Mouse (Mus musculus): ENCODE results near the gene 6720489N17Rik. TPM values are rescaled to one million over a fixed set of nuclear protein-coding genes. Genes with fewer than 3 reads are reported as not detected.
A peak's percentile ranks its signal among the peaks of the same experiment; 100 is the strongest.
"Not testable (repeated sequence)": the region's sequence is repeated elsewhere in the genome, so short reads cannot be mapped to it uniquely, and the experiment has no call there.

Gene 6720489N17Rik
- polyA plus RNA-seq (2011; ENCODE audit: insufficient read depth, insufficient read length, low replicate concordance, missing spikeins), result 2.6 and 4.9 TPM in 2 replicates

- not testable (repeated sequence) for H3K4me1 ChIP-seq (ENCODE audit: control insufficient read depth, insufficient read depth, low read length); H3K27ac ChIP-seq (ENCODE audit: control insufficient read depth, insufficient read depth, low read depth, low read length, poor library complexity)
- under 1% methylated on average over 15 of the region's 15 CpGs for WGBS
- peak within 1 kb of the TSS; percentile 78 for H3K4me3 ChIP-seq (replicated peaks; ENCODE audit: control insufficient read depth, low read depth, low read length)
These were observed at the start of gene 6720489N17Rik for GRCm38 (mm10) chr13:62623577-62624276. Gene 6720489N17Rik, minus strand, starts transcription at chr13:62624182.

- H3K4me1 ChIP-seq (ENCODE audit: control insufficient read depth, insufficient read depth, low read length), result no peaks in the 10 kb centered on the region
- peak overlapping the region; percentile 37 for H3K4me3 ChIP-seq (replicated peaks; ENCODE audit: control insufficient read depth, low read depth, low read length)
- H3K27ac ChIP-seq (ENCODE audit: control insufficient read depth, insufficient read depth, low read depth, low read length, poor library complexity), result no peak overlapping the region
- 13% methylated on average over 8 of the region's 8 CpGs for WGBS
- no peak for TF ChIP-seq POLR2A (IDR thresholded peaks at IDR 0.05; ENCODE audit: borderline replicate concordance, control insufficient read depth, low read depth, low read length)
- TF ChIP-seq CTCF (IDR thresholded peaks at IDR 0.05; ENCODE audit: control insufficient read depth, insufficient read depth, low read length), result no peak
These were observed 29.4 kb upstream of the 6720489N17Rik start for GRCm38 (mm10) chr13:62653369-62653743.

GRCm38 (mm10) chr13:62652681-62653368 lies 28.8 kb upstream of the 6720489N17Rik start:
- not testable (repeated sequence) for H3K4me1 ChIP-seq (ENCODE audit: control insufficient read depth, insufficient read depth, low read length); H3K27ac ChIP-seq (ENCODE audit: control insufficient read depth, insufficient read depth, low read depth, low read length, poor library complexity)
- H3K4me3 ChIP-seq (replicated peaks; ENCODE audit: control insufficient read depth, low read depth, low read length), result peak overlapping the region; percentile 95
- 1% methylated on average over 16 of the region's 16 CpGs for WGBS

DNA sequence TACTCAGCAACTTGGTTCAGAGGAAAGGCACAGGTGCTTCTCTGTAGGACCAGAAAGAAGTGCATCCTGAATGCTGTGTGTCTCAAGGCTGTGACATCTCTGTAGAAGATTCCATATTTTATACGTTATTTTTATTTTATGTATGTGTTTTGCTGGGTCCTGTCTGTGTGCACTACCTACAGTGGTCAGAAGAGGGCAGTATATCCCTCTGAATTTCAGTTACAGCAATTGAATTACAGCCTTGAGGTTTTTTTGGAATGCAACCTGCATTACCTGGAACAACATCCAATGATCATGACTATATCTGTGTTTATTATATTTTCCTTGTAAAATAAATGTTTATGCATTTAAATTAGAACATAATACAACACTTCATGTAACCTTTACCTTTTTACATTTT lies 3.1 kb upstream of the 6720489N17Rik start:
- not testable (repeated sequence) for H3K4me3 ChIP-seq (replicated peaks; ENCODE audit: control insufficient read depth, low read depth, low read length); H3K4me1 ChIP-seq (ENCODE audit: control insufficient read depth, insufficient read depth, low read length); H3K27ac ChIP-seq (ENCODE audit: control insufficient read depth, insufficient read depth, low read depth, low read length, poor library complexity)
- TF ChIP-seq CTCF (IDR thresholded peaks at IDR 0.05; ENCODE audit: control insufficient read depth, insufficient read depth, low read length), result peak; percentile 24; the same call in 1 of the 2 replicates
- WGBS, result 31% methylated on average over 1 of the region's 1 CpGs

DNA sequence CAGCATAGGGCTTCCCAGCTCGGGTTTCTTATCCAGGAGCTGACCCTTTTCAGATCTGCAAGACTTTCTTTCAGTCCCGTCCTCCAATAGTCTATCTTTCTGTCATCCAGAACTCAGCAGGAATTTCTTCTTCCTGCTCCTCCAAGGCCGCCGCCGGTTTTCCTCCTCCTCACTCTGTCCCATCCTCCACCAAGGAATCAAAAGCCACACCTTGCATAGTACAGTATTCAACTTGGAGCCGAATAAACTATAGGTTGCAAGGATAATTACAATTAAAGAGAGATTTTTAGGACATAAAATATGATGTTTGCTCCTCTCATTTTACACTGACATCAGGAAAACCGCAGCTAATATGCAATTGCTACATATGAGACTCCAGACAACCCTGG lies 289 bp upstream of the 6720489N17Rik start:
- H3K4me1 ChIP-seq (ENCODE audit: control insufficient read depth, insufficient read depth, low read length); H3K27ac ChIP-seq (ENCODE audit: control insufficient read depth, insufficient read depth, low read depth, low read length, poor library complexity): not testable (repeated sequence)
- WGBS, result 5% methylated on average over 7 of the region's 7 CpGs
- H3K4me3 ChIP-seq (replicated peaks; ENCODE audit: control insufficient read depth, low read depth, low read length), result peak overlapping the region; percentile 78

DNA sequence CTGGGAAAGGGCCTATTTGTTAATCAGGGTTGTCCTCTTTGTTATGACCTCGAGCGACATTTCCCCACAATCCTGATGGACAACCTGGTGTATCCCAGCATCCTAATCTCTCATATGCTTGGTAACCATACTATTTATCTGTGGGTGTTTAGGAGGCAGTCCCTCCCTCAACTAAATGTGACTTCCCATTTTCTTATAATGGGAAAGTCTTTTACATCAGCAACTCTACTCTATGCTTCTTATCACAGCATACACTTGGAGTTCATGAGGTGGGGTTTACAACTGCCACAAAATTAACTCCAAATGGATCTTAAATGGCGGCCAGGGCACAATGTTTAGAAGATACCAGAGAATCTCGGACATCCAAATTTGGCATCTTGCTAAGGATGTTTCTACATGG lies 6.5 kb downstream of the 6720489N17Rik start:
- 87% methylated on average over 4 of the region's 4 CpGs for WGBS
- not testable (repeated sequence) for H3K4me1 ChIP-seq (ENCODE audit: control insufficient read depth, insufficient read depth, low read length); H3K27ac ChIP-seq (ENCODE audit: control insufficient read depth, insufficient read depth, low read depth, low read length, poor library complexity); H3K4me3 ChIP-seq (replicated peaks; ENCODE audit: control insufficient read depth, low read depth, low read length)

DNA sequence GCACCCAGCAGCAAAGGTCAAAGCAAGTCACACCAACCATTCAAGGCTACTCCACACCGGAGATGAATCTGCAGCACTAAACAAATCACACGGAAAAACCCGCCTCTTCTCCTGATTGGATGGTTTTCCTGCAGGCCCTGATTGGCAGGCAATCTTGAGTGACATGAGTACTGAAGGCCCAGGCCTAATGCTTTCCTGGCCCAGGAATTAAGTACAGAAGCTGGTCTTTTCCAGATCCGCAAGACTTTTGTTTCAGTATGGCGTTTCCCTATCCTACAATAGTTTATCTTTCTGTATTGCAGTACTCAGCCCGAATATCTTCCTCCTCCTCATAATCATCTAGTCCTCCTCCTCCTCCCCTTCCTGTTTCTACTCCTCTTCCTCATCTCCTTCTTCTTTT lies 52.9 kb downstream of the 6720489N17Rik start, which contains the start of gene Zfp934:
TSS of gene Zfp934 (minus strand) at position 101 of the 400 bp plus-strand sequence.
- H3K27ac ChIP-seq (ENCODE audit: control insufficient read depth, insufficient read depth, low read depth, low read length, poor library complexity); H3K4me1 ChIP-seq (ENCODE audit: control insufficient read depth, insufficient read depth, low read length); H3K4me3 ChIP-seq (replicated peaks; ENCODE audit: control insufficient read depth, low read depth, low read length): not testable (repeated sequence)
- WGBS, result 84% methylated on average over 4 of the region's 6 CpGs

DNA sequence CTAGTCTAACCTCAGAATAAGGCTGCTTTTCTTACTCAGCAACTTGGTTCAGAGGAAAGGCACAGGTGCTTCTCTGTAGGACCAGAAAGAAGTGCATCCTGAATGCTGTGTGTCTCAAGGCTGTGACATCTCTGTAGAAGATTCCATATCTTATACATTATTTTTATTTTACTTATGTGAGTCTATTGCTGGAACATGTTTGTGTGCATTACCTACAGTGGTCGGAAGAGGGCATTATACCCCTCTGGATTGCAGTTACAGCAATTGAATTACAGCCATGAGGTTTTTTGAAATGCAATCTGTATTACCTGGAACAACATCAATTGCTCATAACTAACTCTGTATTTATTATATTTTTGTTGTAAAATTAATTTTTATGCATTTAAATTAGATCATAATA lies 62.3 kb downstream of the 6720489N17Rik start:
- H3K4me1 ChIP-seq (ENCODE audit: control insufficient read depth, insufficient read depth, low read length); H3K4me3 ChIP-seq (replicated peaks; ENCODE audit: control insufficient read depth, low read depth, low read length); H3K27ac ChIP-seq (ENCODE audit: control insufficient read depth, insufficient read depth, low read depth, low read length, poor library complexity): not testable (repeated sequence)
- WGBS, result 0% methylated on average over 1 of the region's 1 CpGs

DNA sequence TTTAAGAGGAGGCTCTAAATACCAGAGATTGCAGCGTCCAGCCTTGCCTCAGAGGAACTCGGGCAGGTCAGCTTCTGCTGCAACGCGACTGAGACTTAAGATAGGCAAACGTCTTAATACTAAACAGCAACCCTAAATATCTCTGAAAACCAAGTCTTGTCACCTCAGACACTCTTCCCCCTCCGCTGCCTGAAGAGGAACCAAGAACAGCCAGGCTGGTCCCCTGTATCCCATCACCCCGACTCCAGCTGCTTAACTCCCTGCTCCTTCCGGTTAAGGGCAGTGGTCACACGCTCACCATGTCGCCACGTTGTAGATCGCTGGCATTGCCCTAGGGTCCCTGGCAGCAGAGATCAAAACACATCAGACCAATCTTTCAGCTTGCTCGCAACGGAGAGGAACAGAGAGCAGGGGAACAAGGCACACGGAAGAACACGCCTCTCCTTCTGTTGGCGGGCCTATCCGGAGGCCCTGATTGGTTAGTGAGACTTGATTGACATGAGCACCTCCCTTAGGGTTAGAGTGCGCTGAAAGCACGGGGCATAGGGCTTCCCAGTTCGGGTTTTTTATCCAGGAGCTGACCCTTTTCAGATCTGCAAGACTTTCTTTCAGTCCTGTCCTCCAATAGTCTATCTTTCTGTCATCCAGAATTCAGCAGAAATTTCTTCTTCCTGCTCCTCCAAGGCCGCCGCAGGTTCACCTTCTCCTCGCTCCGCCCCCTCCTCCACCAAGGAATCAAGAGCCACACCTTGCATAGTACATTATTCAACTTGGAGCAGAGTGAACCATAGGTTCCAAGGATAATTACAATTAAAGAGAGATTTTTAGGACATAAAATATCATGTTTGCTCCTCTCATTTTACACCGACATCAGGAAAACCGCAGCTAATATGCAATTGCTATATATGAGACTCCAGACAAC lies 65.5 kb downstream of the 6720489N17Rik start, which contains the start of gene Zfp935:
TSS of gene Zfp935 (minus strand) at position 323 of the 922 bp plus-strand sequence.
- H3K4me1 ChIP-seq (ENCODE audit: control insufficient read depth, insufficient read depth, low read length); H3K27ac ChIP-seq (ENCODE audit: control insufficient read depth, insufficient read depth, low read depth, low read length, poor library complexity): not testable (repeated sequence)
- WGBS, result 4% methylated on average over 27 of the region's 27 CpGs
- H3K4me3 ChIP-seq (replicated peaks; ENCODE audit: control insufficient read depth, low read depth, low read length), result peak within 1 kb of the TSS; percentile 22

Other genes with a start within 250 kb of the 6720489N17Rik start
- gene Gm3604, start 241.0 kb downstream of the 6720489N17Rik start, polyA plus RNA-seq (2011; ENCODE audit: insufficient read depth, insufficient read length, low replicate concordance, missing spikeins), result 1.7 and 2.7 TPM in 2 replicates
- gene Gm49359, start 157.3 kb downstream of the 6720489N17Rik start, polyA plus RNA-seq (2011; ENCODE audit: insufficient read depth, insufficient read length, low replicate concordance, missing spikeins), result 0.97 and 4.9 TPM in 2 replicates
- gene Zfp935, start 65.7 kb downstream of the 6720489N17Rik start, polyA plus RNA-seq (2011; ENCODE audit: insufficient read depth, insufficient read length, low replicate concordance, missing spikeins), result not detected in 2 replicates
- gene Zfp934, start 53.0 kb downstream of the 6720489N17Rik start, polyA plus RNA-seq (2011; ENCODE audit: insufficient read depth, insufficient read length, low replicate concordance, missing spikeins), result 8.7 and 13.3 TPM in 2 replicates
- 2.5 and 9.4 TPM in 2 replicates for gene Platr25, start 136.5 kb upstream of the 6720489N17Rik start, polyA plus RNA-seq (2011; ENCODE audit: insufficient read depth, insufficient read length, low replicate concordance, missing spikeins)
- gene Gm5141, start 161.6 kb upstream of the 6720489N17Rik start, polyA plus RNA-seq (2011; ENCODE audit: insufficient read depth, insufficient read length, low replicate concordance, missing spikeins), result 1.6 and 2.4 TPM in 2 replicates
- gene Fbp2, start 234.2 kb upstream of the 6720489N17Rik start, polyA plus RNA-seq (2011; ENCODE audit: insufficient read depth, insufficient read length, low replicate concordance, missing spikeins), result not detected in 2 replicates

Data from bone marrow, adult 2 months (tissue).